Mouse (Mus musculus) CH12.LX (cell line): ENCODE results near the gene Il1b. TPM values are rescaled to one million over a fixed set of nuclear protein-coding genes. Genes with fewer than 3 reads are reported as not detected.
A peak's percentile ranks its signal among the peaks of the same experiment; 100 is the strongest.

Experiments used
- DNase-seq: peaks from one replicate; pipeline ENCODE4 v3.0.0-alpha.2; 2013; ENCODE audit errors: extremely low read depth
- H3K27ac ChIP-seq: 2 replicates; pipeline ENCODE4 v1.5.1; 2012; ENCODE audit warnings: low read depth, mild to moderate bottlenecking, control low read depth, moderate library complexity; ENCODE audit not compliant: insufficient read depth
- H3K27me3 ChIP-seq: replicated peaks from 2 replicates; pipeline ENCODE3; 2012; ENCODE audit warnings: inconsistent platforms
- H3K36me3 ChIP-seq, 2 experiments: replicated peaks in 1 of 2; 2 replicates each; pipeline versions ENCODE3 to v1.6.1; 2012; ENCODE audit warnings: inconsistent platforms in 1 of 2, low read length in 1 of 2, mild to moderate bottlenecking in 1 of 2, mixed read lengths in 1 of 2, moderate library complexity in 1 of 2; ENCODE audit not compliant: control insufficient read depth in 1 of 2, insufficient read depth in 1 of 2
- H3K4me1 ChIP-seq, 2 experiments: 2 replicates each; pipeline ENCODE4 v1.6.1; 2012; ENCODE audit warnings: inconsistent platforms in 1 of 2, moderate library complexity in 1 of 2; ENCODE audit not compliant: insufficient read depth in 2 of 2, control insufficient read depth in 1 of 2
- H3K4me2 ChIP-seq: 2 replicates; pipeline ENCODE4 v1.6.1; 2012; ENCODE audit warnings: low read depth, mild to moderate bottlenecking, control low read depth; ENCODE audit not compliant: poor library complexity, insufficient read depth, severe bottlenecking
- H3K4me3 ChIP-seq, 3 experiments: fragments of 150-350 bp in 1 of 3; sonication (generic) in 1 of 3; replicated peaks in 1 of 3; 2 replicates each; pipeline versions ENCODE3 to v1.5.1; 2011 to 2012; ENCODE audit warnings: low read depth in 2 of 3, low read length in 2 of 3, mild to moderate bottlenecking in 2 of 3, moderate library complexity in 2 of 3, control low read depth in 1 of 3, improper control_type of control experiment in 1 of 3, inconsistent platforms in 1 of 3, mixed read lengths in 1 of 3; ENCODE audit not compliant: poor library complexity in 1 of 3
- H3K79me2 ChIP-seq: replicated peaks from 2 replicates; pipeline ENCODE4 v1.6.1; 2012; ENCODE audit warnings: mild to moderate bottlenecking, moderate library complexity; ENCODE audit not compliant: control insufficient read depth, poor library complexity, insufficient read depth, severe bottlenecking; ENCODE audit errors: extremely low read depth
- H3K9ac ChIP-seq: 2 replicates; pipeline ENCODE4 v1.6.1; 2012; ENCODE audit warnings: low read depth, mild to moderate bottlenecking, control low read depth, moderate library complexity; ENCODE audit not compliant: insufficient read depth
- H3K9me3 ChIP-seq: replicated peaks from 2 replicates; pipeline ENCODE3; 2012; ENCODE audit warnings: low read length, inconsistent platforms, mixed read lengths
- BHLHE40 ChIP-seq: IDR thresholded peaks from 2 replicates; pipeline ENCODE4 v1.6.1; 2011; ENCODE audit warnings: mild to moderate bottlenecking, low read depth, low read length, improper control_type of control experiment
- CHD2 ChIP-seq: IDR thresholded peaks from 2 replicates; pipeline ENCODE4 v1.6.1; 2011; ENCODE audit warnings: low read length, improper control_type of control experiment
- GABPA ChIP-seq: IDR thresholded peaks from 2 replicates; pipeline ENCODE4 v1.6.1; 2012; ENCODE audit warnings: low read depth, low read length, improper control_type of control experiment, inconsistent platforms; ENCODE audit not compliant: insufficient replicate concordance
- JUND ChIP-seq: conservative IDR thresholded peaks from 2 replicates; pipeline ENCODE4 v1.6.1; 2011; ENCODE audit warnings: low read depth, low read length, improper control_type of control experiment
- MAZ ChIP-seq: IDR thresholded peaks from 2 replicates; pipeline ENCODE4 v1.6.1; 2012; ENCODE audit warnings: low read depth, mild to moderate bottlenecking, inconsistent platforms, low read length, improper control_type of control experiment, moderate library complexity
- NELFE ChIP-seq: IDR thresholded peaks from 2 replicates; pipeline ENCODE4 v1.6.1; 2011; ENCODE audit warnings: low read depth, low read length, improper control_type of control experiment
- POLR2A ChIP-seq: IDR thresholded peaks from 2 replicates; pipeline ENCODE4 v1.6.1; 2011; ENCODE audit warnings: low read depth, mild to moderate bottlenecking, improper control_type of control experiment, low read length
- UBTF ChIP-seq: IDR thresholded peaks from 2 replicates; pipeline ENCODE4 v1.6.1; 2012; ENCODE audit warnings: low read depth, mild to moderate bottlenecking, inconsistent platforms, low read length, improper control_type of control experiment, moderate library complexity
- USF1 ChIP-seq: IDR thresholded peaks from 2 replicates; pipeline ENCODE4 v1.6.1; 2014; ENCODE audit warnings: low read depth, mild to moderate bottlenecking, inconsistent platforms, low read length, improper control_type of control experiment
- USF2 ChIP-seq: conservative IDR thresholded peaks from 2 replicates; pipeline ENCODE4 v1.6.1; 2011; ENCODE audit warnings: low read depth, low read length, improper control_type of control experiment
- ZKSCAN1 ChIP-seq: IDR thresholded peaks from 2 replicates; pipeline ENCODE4 v1.6.1; 2012; ENCODE audit warnings: low read depth, inconsistent platforms, low read length, improper control_type of control experiment, borderline replicate concordance
- ZNF384 ChIP-seq: IDR thresholded peaks from 2 replicates; pipeline ENCODE4 v1.6.1; 2012; ENCODE audit warnings: low read depth, low read length, improper control_type of control experiment, inconsistent platforms
- dilution Hi-C: fragments of 300-500 bp; cut with MboI; formaldehyde crosslinking; loops from 2 replicates; pipeline ENCODE4 v1.14.3; 2020; ENCODE audit warnings: low sequenced_read_pairs; ENCODE audit not compliant: extremely low pct_unique_long_range_greater_than_20kb, extremely low pct_ligation_motif_present
- in situ Hi-C: fragments of 300-500 bp; cut with MboI; formaldehyde crosslinking; loops from 3 replicates; pipeline ENCODE4 v1.14.3; 2019; ENCODE audit warnings: low sequenced_read_pairs, low pct_ligation_motif_present, low pct_unique_long_range_greater_than_20kb, mixed read lengths
- polyA plus RNA-seq: library from polyadenylated mRNA; unstranded; fragments of >175 nt; gene quantifications from 2 replicates; pipeline ENCODE4 v1.2.1, GENCODE M21; 2012; ENCODE audit warnings: low read depth; ENCODE audit not compliant: insufficient read length
- total RNA-seq, 2 experiments: library from RNA; depleted of rRNA; stranded (reverse); fragments of 300-350 nt in 1 of 2; fragments of >200 nt in 1 of 2; gene quantifications; 2 replicates each; pipeline ENCODE4 v1.2.3; 2012 to 2014

Il1b gene
- total and polyA plus RNA-seq, 3 experiments = 0.23 to 0.44 TPM; not detected in 1

- H3K4me1 ChIP-seq = peaks cover 3 to 36% of the 10 kb centered on the region in 2 experiments
Measured at GRCm38 (mm10) chr2:129315831-129316230, 55.1 kb downstream of the Il1b start.

GRCm38 (mm10) chr2:129314880-129315279 is 56.1 kb downstream of the Il1b start:
- no peaks in the 10 kb centered on the region for H3K9me3 ChIP-seq
- no peak overlapping the region for H3K27ac ChIP-seq
- H3K4me2 ChIP-seq = no peak overlapping the region
- TF ChIP-seq ZKSCAN1 = no peak
- TF ChIP-seq POLR2A = no peak
- TF ChIP-seq JUND = no peak
- no peaks in the 10 kb centered on the region for H3K27me3 ChIP-seq
- H3K79me2 ChIP-seq = no peaks in the 10 kb centered on the region
- dilution Hi-C loops = no loop called here
- H3K9ac ChIP-seq = no peak overlapping the region
- in situ Hi-C loops = loop anchor here (5.0 kb wide), 1 partner anchor 72 kb away; no protein-coding TSS in a partner anchor
- H3K4me3 ChIP-seq = no peak overlapping the region
- peaks cover 3 to 31% of the 10 kb centered on the region in 2 experiments; a peak in 3 of 4 replicates for H3K4me1 ChIP-seq
- no peaks in the 10 kb centered on the region for H3K36me3 ChIP-seq
- DNase-seq = no peak

More at GRCm38 (mm10) chr2:129315831-129316230, 55.1 kb downstream of the Il1b start:
- no peaks in the 10 kb centered on the region for H3K27me3 ChIP-seq
- DNase-seq = peak; percentile 62
- H3K9ac ChIP-seq = no peak overlapping the region
- no peaks in the 10 kb centered on the region for H3K36me3 ChIP-seq
- H3K4me3 ChIP-seq = no peak overlapping the region
- H3K4me2 ChIP-seq = no peak overlapping the region
- H3K79me2 ChIP-seq = no peaks in the 10 kb centered on the region
- no peak overlapping the region for H3K27ac ChIP-seq
- TF ChIP-seq USF2 (peak; percentile 51), UBTF (no peak), CHD2 (no peak), ZNF384 (no peak), BHLHE40 (peak; percentile 29; the same call in 1 of the 2 replicates), ZKSCAN1 (no peak), MAZ (no peak), USF1 (peak; percentile 57), GABPA (no peak), NELFE (no peak)
- H3K9me3 ChIP-seq = no peaks in the 10 kb centered on the region
- dilution Hi-C loops = no loop called here
- in situ Hi-C loops = no loop called here

Other genes starting within 250 kb of the Il1b start
- gene Chchd5, start 241.4 kb downstream of the Il1b start, total RNA-seq (2012; rRNA removed) = 14.3 and 24.1 TPM in 2 replicates
- gene Chchd5, start 241.4 kb downstream of the Il1b start, total RNA-seq (2014; rRNA removed) = 20.5 and 23.4 TPM in 2 replicates
- 17.8 and 20.8 TPM in 2 replicates for gene Chchd5, start 241.4 kb downstream of the Il1b start, polyA plus RNA-seq
- gene Slc20a1, start 172.4 kb downstream of the Il1b start, total RNA-seq (2012; rRNA removed) = 43.1 and 47.2 TPM in 2 replicates
- 72.1 and 77.3 TPM in 2 replicates for gene Slc20a1, start 172.4 kb downstream of the Il1b start, total RNA-seq (2014; rRNA removed)
- 78.2 and 95.1 TPM in 2 replicates for gene Slc20a1, start 172.4 kb downstream of the Il1b start, polyA plus RNA-seq
- 13.3 and 15.0 TPM in 2 replicates for gene Ckap2l, start 73.9 kb downstream of the Il1b start, total RNA-seq (2012; rRNA removed)
- 22.6 and 23.6 TPM in 2 replicates for gene Ckap2l, start 73.9 kb downstream of the Il1b start, total RNA-seq (2014; rRNA removed)
- 30.5 and 35.6 TPM in 2 replicates for gene Ckap2l, start 73.9 kb downstream of the Il1b start, polyA plus RNA-seq
- 0.04 TPM in 1 of 2 replicates, not detected in the other for gene Il1a, start 61.2 kb downstream of the Il1b start, total RNA-seq (2012; rRNA removed)
- 0.17 TPM in 1 of 2 replicates, not detected in the other for gene Il1a, start 61.2 kb downstream of the Il1b start, total RNA-seq (2014; rRNA removed)
- 0.13 TPM in 1 of 2 replicates, not detected in the other for gene Il1a, start 61.2 kb downstream of the Il1b start, polyA plus RNA-seq
- gene F830045P16Rik, start 165.5 kb upstream of the Il1b start, total RNA-seq (2012; rRNA removed) = not detected in 2 replicates
- gene F830045P16Rik, start 165.5 kb upstream of the Il1b start, total RNA-seq (2014; rRNA removed) = not detected in 2 replicates
- not detected in 2 replicates for gene F830045P16Rik, start 165.5 kb upstream of the Il1b start, polyA plus RNA-seq
- gene Sirpa, start 221.7 kb upstream of the Il1b start, total RNA-seq (2012; rRNA removed) = 25.4 and 27.1 TPM in 2 replicates
- 20.4 and 24.2 TPM in 2 replicates for gene Sirpa, start 221.7 kb upstream of the Il1b start, total RNA-seq (2014; rRNA removed)
- 30.6 and 32.7 TPM in 2 replicates for gene Sirpa, start 221.7 kb upstream of the Il1b start, polyA plus RNA-seq